Mouse (Mus musculus): ENCODE results near the gene Kcnip4. TPM values are rescaled to one million over a fixed set of nuclear protein-coding genes. Genes with fewer than 3 reads are reported as not detected.

Kcnip4 gene
- polyA plus RNA-seq, 1 experiment from 2014 or later: 5.2 TPM

GRCm38 (mm10) chr5:48599481-48600040 lies 925.1 kb downstream of the Kcnip4 start:
- Histone ChIP-seq H3K4me3 (peak overlapping the region; percentile 33), H3K9ac (replicated peaks) (peak overlapping the region; percentile 14), H3K27me3 (no peaks in the 10 kb centered on the region), H3K9me3 (no peaks in the 10 kb centered on the region), H3K4me1 (peaks cover 12% of the 10 kb centered on the region; the same call in 1 of the 2 replicates), H3K27ac (replicated peaks) (no peak overlapping the region), H3K4me2 (replicated peaks) (peak overlapping the region; percentile 51), H3K36me3 (no peaks in the 10 kb centered on the region)
- 2% methylated on average over 12 of the region's 12 CpGs for WGBS
- ATAC-seq (replicated peaks): peak; percentile 78

DNA sequence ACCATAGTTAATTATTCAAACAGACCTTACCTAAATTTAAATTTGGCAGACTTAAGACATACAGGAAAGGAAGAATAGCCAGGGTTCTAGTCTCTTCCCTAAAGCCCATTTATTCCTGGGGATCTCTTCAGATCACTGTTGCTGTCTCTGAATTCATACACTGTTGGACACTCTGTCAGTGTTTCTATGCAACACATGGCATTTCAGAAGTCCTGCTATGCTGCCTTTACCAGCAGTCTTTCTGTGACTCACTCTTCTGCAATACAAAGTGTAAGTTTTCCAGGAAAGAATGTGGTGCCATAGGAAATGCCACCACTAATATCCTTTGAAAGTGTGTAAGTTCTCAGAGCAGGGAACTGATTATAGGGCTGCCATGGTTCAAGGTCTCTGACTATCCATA lies 936.7 kb downstream of the Kcnip4 start:
- Histone ChIP-seq H3K4me1 (no peaks in the 10 kb centered on the region), H3K27ac (replicated peaks) (no peak overlapping the region), H3K4me2 (replicated peaks) (no peak overlapping the region), H3K9me3 (no peaks in the 10 kb centered on the region), H3K27me3 (no peaks in the 10 kb centered on the region), H3K4me3 (no peak overlapping the region), H3K9ac (replicated peaks) (no peak overlapping the region), H3K36me3 (no peaks in the 10 kb centered on the region)
- no peak for ATAC-seq (replicated peaks)

DNA sequence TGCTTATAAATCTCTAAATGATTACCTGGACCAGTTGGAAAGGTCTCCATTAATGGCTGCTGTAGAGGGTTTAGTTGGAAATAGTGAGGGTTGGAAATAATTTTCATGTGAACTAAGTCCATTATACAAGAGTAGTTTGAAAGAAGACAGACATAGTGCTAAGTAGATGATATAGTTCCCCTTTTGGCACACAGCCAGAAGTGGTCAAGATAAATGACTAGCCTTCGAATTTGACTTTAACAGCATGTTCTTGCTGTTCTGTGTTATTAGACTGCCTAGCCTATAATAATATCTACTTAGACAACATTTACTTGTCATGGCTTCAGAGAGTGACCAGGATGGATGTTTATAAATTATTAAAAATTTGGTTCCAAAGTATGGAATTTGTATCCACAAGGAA lies 941.3 kb downstream of the Kcnip4 start:
- no peak overlapping the region for H3K4me2 ChIP-seq (replicated peaks)
- no peaks in the 10 kb centered on the region for H3K36me3 ChIP-seq
- H3K27me3 ChIP-seq: no peaks in the 10 kb centered on the region
- H3K4me3 ChIP-seq: no peak overlapping the region
- H3K9ac ChIP-seq (replicated peaks): no peak overlapping the region
- ATAC-seq (replicated peaks): no peak
- H3K4me1 ChIP-seq: no peaks in the 10 kb centered on the region
- H3K27ac ChIP-seq (replicated peaks): no peak overlapping the region
- 78% methylated on average over 1 of the region's 1 CpGs for WGBS
- no peaks in the 10 kb centered on the region for H3K9me3 ChIP-seq

DNA sequence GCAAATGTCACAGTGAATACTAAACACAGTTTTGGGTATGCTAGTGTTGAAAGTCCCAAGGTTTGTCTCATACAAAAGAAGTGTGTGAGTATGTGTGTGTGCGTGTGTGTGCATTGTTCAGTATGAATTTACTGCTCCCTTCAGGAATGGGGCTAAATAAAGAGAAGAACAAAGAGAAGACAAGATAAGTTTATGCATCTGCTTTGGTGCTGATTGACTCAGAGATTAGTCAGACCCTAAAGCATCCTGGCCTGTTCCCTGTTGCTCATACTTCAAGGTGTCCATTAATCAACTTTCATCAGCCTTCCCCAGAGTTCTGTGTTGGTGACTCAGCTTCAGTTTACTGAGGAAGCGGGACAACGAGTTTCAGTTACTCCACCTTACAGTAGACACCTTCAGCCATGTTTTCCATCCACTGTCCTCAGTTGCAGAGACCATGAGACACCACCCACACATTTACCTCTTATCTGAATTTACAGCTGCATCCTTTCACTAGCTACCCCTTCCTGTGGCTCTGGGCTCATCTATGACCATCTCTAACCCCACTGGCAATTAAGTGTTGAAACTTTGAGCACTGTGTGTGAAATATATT lies 960.6 kb downstream of the Kcnip4 start:
- 85% methylated on average over 3 of the region's 3 CpGs for WGBS

DNA sequence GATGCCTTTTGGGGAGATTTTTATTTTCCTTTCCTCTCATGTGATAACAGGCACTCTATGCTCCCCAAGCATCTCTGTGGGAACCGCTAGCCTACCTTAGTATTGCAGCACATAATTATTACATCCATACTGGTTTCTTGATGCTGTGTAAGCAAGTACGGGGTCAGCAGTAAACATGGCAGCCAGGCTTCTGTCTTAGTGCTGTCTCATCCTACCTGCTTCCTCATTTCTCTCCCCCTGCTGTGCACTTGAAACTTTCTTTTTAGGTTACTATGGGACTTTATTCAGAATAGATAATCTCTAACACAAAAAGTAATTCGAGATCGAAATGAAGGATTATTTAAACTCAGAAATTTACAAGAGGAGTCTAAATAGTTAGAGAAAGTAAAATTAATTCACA lies 973.0 kb downstream of the Kcnip4 start:
- Histone ChIP-seq H3K4me1 (no peaks in the 10 kb centered on the region), H3K36me3 (no peaks in the 10 kb centered on the region), H3K4me3 (no peak overlapping the region), H3K27me3 (no peaks in the 10 kb centered on the region), H3K9me3 (no peaks in the 10 kb centered on the region), H3K4me2 (replicated peaks) (no peak overlapping the region), H3K9ac (replicated peaks) (no peak overlapping the region), H3K27ac (replicated peaks) (no peak overlapping the region)
- ATAC-seq (replicated peaks): no peak
- WGBS: 80% methylated on average over 4 of the region's 4 CpGs

More for the DNA sequence above, 960.6 kb downstream of the Kcnip4 start:
- H3K4me1 ChIP-seq: no peaks in the 10 kb centered on the region
- no peak overlapping the region for H3K9ac ChIP-seq (replicated peaks)
- no peak for ATAC-seq (replicated peaks)
- H3K27me3 ChIP-seq: no peaks in the 10 kb centered on the region
- no peaks in the 10 kb centered on the region for H3K9me3 ChIP-seq
- H3K4me3 ChIP-seq: no peak overlapping the region
- H3K4me2 ChIP-seq (replicated peaks): no peak overlapping the region
- no peaks in the 10 kb centered on the region for H3K36me3 ChIP-seq
- H3K27ac ChIP-seq (replicated peaks): no peak overlapping the region

GRCm38 (mm10) chr5:48545825-48546224 lies 978.9 kb downstream of the Kcnip4 start:
- Histone ChIP-seq H3K4me2 (replicated peaks) (no peak overlapping the region), H3K9me3 (no peaks in the 10 kb centered on the region), H3K9ac (replicated peaks) (no peak overlapping the region), H3K4me1 (no peaks in the 10 kb centered on the region), H3K36me3 (no peaks in the 10 kb centered on the region), H3K27me3 (no peaks in the 10 kb centered on the region), H3K27ac (replicated peaks) (no peak overlapping the region), H3K4me3 (no peak overlapping the region)
- no peak for ATAC-seq (replicated peaks)
- 96% methylated on average over 3 of the region's 3 CpGs for WGBS

DNA sequence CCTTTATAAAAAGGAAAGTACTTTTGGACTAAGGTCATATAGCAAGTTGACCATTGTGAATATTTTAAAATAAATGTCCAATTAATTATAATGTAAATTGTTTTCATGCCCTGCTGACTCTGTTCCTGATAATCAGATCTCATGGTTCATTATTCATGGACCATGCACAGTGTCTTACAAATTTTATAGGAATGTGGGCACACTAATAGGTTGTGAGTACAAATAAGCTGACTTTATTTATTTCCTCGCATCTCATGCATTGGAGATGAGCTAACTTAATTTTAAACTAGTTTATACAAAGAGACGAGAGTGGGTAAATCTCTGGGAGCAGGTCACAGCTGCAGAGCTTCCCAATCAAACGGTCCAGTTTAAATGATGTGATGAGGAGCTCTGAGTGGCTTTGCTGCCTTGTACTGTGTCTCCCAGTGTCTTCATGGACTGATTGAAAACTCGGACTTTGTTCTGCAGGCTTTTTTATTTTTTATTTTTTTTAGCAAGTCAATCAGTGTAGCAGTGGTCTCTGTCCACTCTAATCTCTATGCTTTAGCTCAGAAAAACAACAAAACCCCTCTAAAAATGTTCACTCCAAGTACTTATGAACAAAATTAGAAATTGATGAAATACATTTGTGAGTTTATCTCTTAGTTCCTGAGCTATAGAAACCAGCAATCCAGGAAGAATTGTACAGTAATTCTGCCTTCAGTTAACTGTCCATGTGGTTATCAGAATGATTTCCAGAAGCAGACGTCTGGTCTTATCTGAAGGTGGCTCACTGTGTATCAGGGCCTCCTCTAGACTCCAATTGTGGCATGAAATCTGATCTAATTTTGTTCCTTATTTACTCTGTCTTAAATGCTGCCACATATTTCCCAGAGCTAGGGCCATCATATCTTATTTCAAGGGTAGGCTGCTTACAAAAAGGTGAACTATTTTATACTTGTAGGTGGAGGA lies 979.6 kb downstream of the Kcnip4 start:
- 33% methylated on average over 5 of the region's 5 CpGs for WGBS
- Histone ChIP-seq H3K4me3 (no peak overlapping the region), H3K9ac (replicated peaks) (no peak overlapping the region), H3K4me2 (replicated peaks) (no peak overlapping the region), H3K9me3 (no peaks in the 10 kb centered on the region), H3K36me3 (no peaks in the 10 kb centered on the region), H3K27ac (replicated peaks) (no peak overlapping the region), H3K4me1 (no peaks in the 10 kb centered on the region), H3K27me3 (no peaks in the 10 kb centered on the region)
- ATAC-seq (replicated peaks): no peak

DNA sequence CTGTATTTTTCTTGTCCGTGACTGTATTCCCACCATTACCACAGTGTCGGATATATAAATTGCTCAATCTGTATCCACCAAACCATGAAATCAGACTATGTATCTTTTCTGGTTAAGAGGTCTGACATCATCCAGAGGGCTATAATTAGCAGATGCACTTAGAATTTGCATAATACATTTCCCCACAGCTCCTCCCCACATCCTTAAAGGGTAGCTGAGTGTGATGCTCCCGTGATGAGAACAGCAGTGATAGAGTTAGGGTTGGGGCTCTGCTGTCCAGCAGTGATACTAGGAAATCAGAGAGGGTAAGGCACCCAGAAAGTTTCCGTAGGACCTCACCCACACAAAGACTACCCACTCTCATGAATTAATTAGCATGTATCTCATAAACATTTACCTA lies 1006.7 kb downstream of the Kcnip4 start:
- no peak for ATAC-seq (replicated peaks)
- Histone ChIP-seq H3K9me3 (no peaks in the 10 kb centered on the region), H3K4me2 (replicated peaks) (no peak overlapping the region), H3K36me3 (no peaks in the 10 kb centered on the region), H3K4me3 (no peak overlapping the region), H3K27ac (replicated peaks) (no peak overlapping the region), H3K9ac (replicated peaks) (no peak overlapping the region), H3K27me3 (no peaks in the 10 kb centered on the region), H3K4me1 (no peaks in the 10 kb centered on the region)
- 62% methylated on average over 4 of the region's 4 CpGs for WGBS

GRCm38 (mm10) chr5:48513354-48513753 lies 1011.4 kb downstream of the Kcnip4 start:
- ATAC-seq (replicated peaks): no peak
- Histone ChIP-seq H3K9ac (replicated peaks) (no peak overlapping the region), H3K4me1 (no peaks in the 10 kb centered on the region), H3K27ac (replicated peaks) (no peak overlapping the region), H3K36me3 (no peaks in the 10 kb centered on the region), H3K4me3 (no peak overlapping the region), H3K27me3 (no peaks in the 10 kb centered on the region), H3K4me2 (replicated peaks) (no peak overlapping the region), H3K9me3 (no peaks in the 10 kb centered on the region)
- 28% methylated on average over 1 of the region's 1 CpGs for WGBS

- Histone ChIP-seq H3K9ac (replicated peaks) (no peak overlapping the region), H3K36me3 (no peaks in the 10 kb centered on the region), H3K27me3 (no peaks in the 10 kb centered on the region), H3K27ac (replicated peaks) (no peak overlapping the region), H3K4me1 (no peaks in the 10 kb centered on the region), H3K4me2 (replicated peaks) (no peak overlapping the region), H3K9me3 (no peaks in the 10 kb centered on the region), H3K4me3 (no peak overlapping the region)
- ATAC-seq (replicated peaks): no peak
- WGBS: 91% methylated on average over 1 of the region's 1 CpGs
These were observed 1013.4 kb downstream of the Kcnip4 start for GRCm38 (mm10) chr5:48511357-48511756.

GRCm38 (mm10) chr5:48510241-48510640 lies 1014.5 kb downstream of the Kcnip4 start:
- ATAC-seq (replicated peaks): no peak
- Histone ChIP-seq H3K4me3 (no peak overlapping the region), H3K27me3 (no peaks in the 10 kb centered on the region), H3K9ac (replicated peaks) (no peak overlapping the region), H3K4me2 (replicated peaks) (no peak overlapping the region), H3K36me3 (no peaks in the 10 kb centered on the region), H3K4me1 (no peaks in the 10 kb centered on the region), H3K27ac (replicated peaks) (no peak overlapping the region), H3K9me3 (no peaks in the 10 kb centered on the region)
- 74% methylated on average over 12 of the region's 12 CpGs for WGBS

DNA sequence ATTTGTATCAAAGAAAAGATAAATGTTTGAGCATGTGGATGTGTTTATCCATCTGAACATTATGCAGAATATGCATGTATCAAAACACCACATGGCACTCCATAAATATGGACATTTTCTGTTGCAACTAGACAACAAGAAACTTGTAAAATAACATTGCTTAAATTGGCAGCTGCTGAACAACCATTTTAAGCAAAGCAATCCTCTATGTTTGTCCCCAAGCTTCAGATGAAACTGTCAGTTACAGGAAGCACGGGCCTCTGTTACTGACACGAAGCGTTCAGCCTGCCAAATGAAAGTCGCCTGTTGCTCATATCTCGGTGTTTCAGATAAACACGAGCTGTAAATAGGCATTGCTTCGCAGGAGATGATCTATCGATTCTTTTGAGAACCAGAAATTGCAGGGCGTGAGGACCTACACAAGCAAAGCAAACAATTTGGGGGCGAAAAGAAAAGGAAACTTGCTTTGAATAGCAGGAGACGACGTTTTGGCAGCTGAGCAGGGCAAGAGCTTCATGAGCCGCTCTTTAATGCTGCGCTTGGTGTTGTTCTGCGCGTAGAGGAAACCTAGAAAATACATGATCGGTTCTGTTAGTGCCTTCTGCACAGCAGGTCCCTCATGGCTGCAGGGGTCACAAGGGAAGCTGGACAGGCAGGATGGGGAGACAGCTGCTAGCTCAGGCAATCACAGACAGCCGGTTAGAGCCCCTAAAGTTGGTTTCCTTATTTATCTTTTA lies 1015.3 kb downstream of the Kcnip4 start:
- Histone ChIP-seq H3K9me3 (no peaks in the 10 kb centered on the region), H3K36me3 (no peaks in the 10 kb centered on the region), H3K4me3 (no peak overlapping the region), H3K27me3 (no peaks in the 10 kb centered on the region), H3K4me2 (replicated peaks) (no peak overlapping the region), H3K9ac (replicated peaks) (no peak overlapping the region), H3K4me1 (no peaks in the 10 kb centered on the region), H3K27ac (replicated peaks) (no peak overlapping the region)
- WGBS: 54% methylated on average over 18 of the region's 18 CpGs
- peak; percentile 82 for ATAC-seq (replicated peaks)
